Mouse (Mus musculus) 3T3-L1 (cell line): ENCODE measurements around the gene Magea1.
"Not testable (repeated sequence)": the region's sequence is repeated elsewhere in the genome, so short reads cannot be mapped to it uniquely, and the experiment has no call there.

ENCODE experiments used
- DNase-seq: peaks from one replicate; pipeline ENCODE4 v3.0.0-alpha.2; 2015; ENCODE audit warnings: low read depth, low spot score

The Magea1 gene

GRCm38 (mm10) chrX:155089693-155090092 is at the start of gene Magea1:
Gene Magea1 (minus strand): TSS chrX:155089793.
- DNase-seq = not testable (repeated sequence)

DNA sequence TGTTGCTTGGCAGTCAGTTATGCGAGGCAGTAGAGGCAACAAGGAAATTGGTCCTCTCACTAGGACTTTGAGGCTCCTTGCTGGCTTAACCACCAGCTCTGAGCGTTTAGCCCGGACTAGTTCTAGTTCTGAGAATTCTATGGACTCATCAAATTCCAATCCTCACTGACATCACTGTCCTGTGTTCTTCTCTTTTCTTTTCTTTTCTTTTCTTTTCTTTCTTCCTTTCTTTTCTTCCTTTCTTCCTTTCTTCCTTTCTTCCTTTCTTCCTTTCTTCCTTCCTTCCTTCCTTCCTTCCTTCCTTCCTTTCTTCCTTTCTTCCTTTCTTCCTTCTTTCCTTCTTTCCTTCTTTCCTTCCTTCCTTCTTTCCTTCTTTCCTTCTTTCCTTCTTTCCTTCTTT is 38.7 kb upstream of the Magea1 start, which contains the start of gene Cldn34b2:
TSS of gene Cldn34b2 (minus strand) at position 101 of the 400 bp plus-strand sequence.
- not testable (repeated sequence) for DNase-seq

DNA sequence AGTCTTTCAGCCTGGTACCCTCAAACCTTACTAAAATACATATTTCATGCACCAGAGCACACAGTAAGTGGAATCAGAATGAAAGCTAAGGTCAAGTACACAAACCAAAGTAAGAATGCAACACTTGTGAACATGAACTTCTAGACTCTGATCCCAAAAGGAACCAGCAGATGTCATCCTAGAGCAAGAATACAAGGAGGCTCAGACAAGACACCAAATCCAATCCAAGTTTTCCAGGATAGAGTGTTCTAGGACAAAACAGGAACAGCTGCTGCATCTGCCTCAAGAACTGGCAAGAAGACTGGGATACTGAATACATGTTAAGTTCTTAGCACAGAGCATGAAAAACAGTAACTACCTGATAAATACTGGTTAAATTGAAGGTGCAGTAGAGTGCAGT is 8.4 kb upstream of the Magea1 start:
- DNase-seq = peak; percentile 65

- DNase-seq = not testable (repeated sequence)
Observed at GRCm38 (mm10) chrX:155093566-155093965, 4.0 kb upstream of the Magea1 start, which contains the start of gene Magea2. Gene Magea2 (minus strand): TSS chrX:155093666.

DNA sequence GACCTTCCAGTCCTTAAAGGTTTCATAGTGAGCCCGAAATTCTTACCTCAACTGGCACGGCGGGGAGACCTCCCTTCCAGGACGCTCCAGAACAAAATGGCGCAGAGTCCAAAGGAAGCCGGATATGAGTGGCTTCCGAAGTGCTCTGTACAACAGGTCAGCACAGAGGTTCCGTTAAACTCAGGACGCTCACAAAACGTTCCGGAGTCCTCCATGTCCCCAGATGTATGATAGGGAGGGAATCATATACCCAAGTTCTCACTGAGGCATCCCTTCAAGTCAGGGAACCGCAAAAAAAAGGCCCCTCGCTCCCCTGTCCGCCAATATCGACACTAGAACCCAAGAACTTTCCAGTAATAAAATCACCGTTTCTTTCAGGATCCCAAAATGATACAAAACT is 26.5 kb downstream of the Magea1 start, which contains the start of gene Magea5:
TSS of gene Magea5 (minus strand) at position 101 of the 400 bp plus-strand sequence.
- DNase-seq = not testable (repeated sequence)
